ENCODE assay signal across 8 mouse cellular contexts in the genomic region with DNA sequence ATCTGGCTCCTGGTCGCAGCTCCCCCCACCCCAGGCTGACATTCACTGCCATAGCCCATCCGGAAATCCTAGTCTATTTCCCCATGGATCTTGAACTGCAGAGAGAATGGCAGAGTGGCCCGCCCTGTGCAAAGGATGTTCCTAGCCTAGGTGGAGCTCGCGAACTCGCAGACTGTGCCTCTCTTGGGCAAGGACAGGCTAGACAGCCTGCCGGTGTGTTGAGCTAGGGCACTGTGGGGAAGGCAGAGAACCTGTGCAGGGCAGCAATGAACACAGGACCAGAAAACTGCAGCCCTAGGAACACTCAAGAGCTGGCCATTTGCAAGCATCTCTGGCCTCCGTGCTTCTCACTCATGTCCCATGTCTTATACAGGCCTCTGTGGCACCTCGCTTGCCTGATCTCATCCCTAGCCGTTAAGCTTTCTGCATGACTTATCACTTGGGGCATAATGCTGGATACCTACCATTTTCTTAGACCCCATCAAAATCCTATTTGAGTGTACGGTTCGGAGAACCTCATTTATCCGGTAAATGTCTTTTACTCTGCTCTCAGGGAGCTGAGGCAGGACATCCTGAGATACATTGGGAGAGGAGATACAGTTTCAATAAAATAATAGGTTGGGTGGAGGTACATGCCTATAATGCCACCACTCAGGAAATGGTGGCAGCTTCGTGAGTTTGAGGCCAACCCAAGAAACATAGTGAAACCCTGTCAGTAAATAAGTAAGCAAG. TPM values are rescaled to one million over a fixed set of nuclear protein-coding genes. Genes with fewer than 3 reads are reported as not detected.
A peak's percentile ranks its signal among the peaks of the same experiment; 100 is the strongest.
DNase-seq lines count a peak whose midpoint lies in the region; ATAC-seq and TF ChIP-seq lines count a peak whose summit lies in the region.

No protein-coding gene starts in this region.

- ATAC-seq in heart, postnatal 0 days (ENCODE audit: insufficient read depth, low read depth): no peak
- no peak for ATAC-seq in limb, embryonic 15.5 days (ENCODE audit: insufficient number of reproducible peaks, low FRiP score, low TSS enrichment, low read depth)
- no peak for ATAC-seq in activated CD4-positive, CD25-positive, alpha-beta regulatory T cell, adult 4 months
- ATAC-seq in heart, embryonic 12.5 days (ENCODE audit: insufficient number of reproducible peaks, low FRiP score): no peak

- H3K27me3 ChIP-seq in heart, postnatal 0 days (ENCODE audit: control insufficient read depth, insufficient read depth, low read length): peaks cover 41% of the 10 kb centered on the region
- H3K27me3 ChIP-seq in limb, embryonic 15.5 days: peaks cover 46% of the 10 kb centered on the region
- peaks cover 69% of the 10 kb centered on the region for H3K27me3 ChIP-seq in heart, embryonic 12.5 days (replicated peaks)

- in situ Hi-C loops in ES-E14 (cut with MboI; ENCODE audit: low sequenced_read_pairs in 2 of 2, unreplicated experiment in 2 of 2): no loop called here

- no peak overlapping the region for H3K9ac ChIP-seq in heart, postnatal 0 days (replicated peaks; ENCODE audit: low read depth, low read length)
- no peak overlapping the region; the same call in 1 of the 2 replicates for H3K9ac ChIP-seq in ES-E14 (ENCODE audit: insufficient read depth, low read depth, low read length, poor library complexity, severe bottlenecking)
- H3K9ac ChIP-seq in limb, embryonic 15.5 days: no peak overlapping the region; the same call in 1 of the 2 replicates
- H3K9ac ChIP-seq in heart, embryonic 12.5 days: no peak overlapping the region

- TF ChIP-seq CTCF in heart, postnatal 0 days (IDR thresholded peaks at IDR 0.05; ENCODE audit: low read depth): no peak

- 42% methylated on average over 14 of the region's 14 CpGs for WGBS in heart, postnatal 0 days
- WGBS in limb, embryonic 15.5 days: 43% methylated on average over 14 of the region's 14 CpGs
- 39% methylated on average over 14 of the region's 14 CpGs for WGBS in heart, embryonic 12.5 days

- peak overlapping the region; percentile 42; the same call in 1 of the 2 replicates for H3K4me3 ChIP-seq in heart, postnatal 0 days (ENCODE audit: low read depth, low read length)
- H3K4me3 ChIP-seq in ES-E14 (ENCODE audit: insufficient read depth in 1 of 2, low read depth in 1 of 2, low read length in 2 of 2, poor library complexity in 1 of 2, severe bottlenecking in 1 of 2): peak overlapping the region; percentile 57 to 71; a peak in 2 of 4 replicates
- peak overlapping the region; percentile 46 for H3K4me3 ChIP-seq in limb, embryonic 15.5 days
- H3K4me3 ChIP-seq in heart, embryonic 12.5 days: no peak overlapping the region

- no peaks in the 10 kb centered on the region for H3K36me3 ChIP-seq in heart, postnatal 0 days (replicated peaks; ENCODE audit: control insufficient read depth, insufficient read depth, low read length)
- peaks cover 2% of the 10 kb centered on the region for H3K36me3 ChIP-seq in ES-E14 (ENCODE audit: control insufficient read depth, insufficient read depth, low read length, poor library complexity, severe bottlenecking)
- H3K36me3 ChIP-seq in limb, embryonic 15.5 days: no peaks in the 10 kb centered on the region
- no peaks in the 10 kb centered on the region for H3K36me3 ChIP-seq in heart, embryonic 12.5 days

- no peak for DNase-seq in heart, postnatal 0 days (ENCODE audit: low spot score)
- DNase-seq in heart, postnatal 4 days: no peak
- DNase-seq in ES-E14 (ENCODE audit: low read depth, low spot score): no peak
- peak; percentile 43 to 57 for DNase-seq in cerebellum, postnatal 10 days
- no peak for DNase-seq in adrenal gland, postnatal 36 days

- H3K4me1 ChIP-seq in heart, postnatal 0 days (ENCODE audit: control insufficient read depth, insufficient read depth): no peaks in the 10 kb centered on the region
- peaks cover 0 to 17% of the 10 kb centered on the region in 2 experiments; a peak in 2 of 4 replicates for H3K4me1 ChIP-seq in ES-E14 (ENCODE audit: control insufficient read depth in 2 of 2, insufficient read depth in 2 of 2, low read length in 2 of 2, poor library complexity in 1 of 2)
- peaks cover 26% of the 10 kb centered on the region for H3K4me1 ChIP-seq in limb, embryonic 15.5 days
- peaks cover 14% of the 10 kb centered on the region for H3K4me1 ChIP-seq in heart, embryonic 12.5 days (replicated peaks)

- H3K27ac ChIP-seq in heart, postnatal 0 days (ENCODE audit: low read depth): no peak overlapping the region
- H3K27ac ChIP-seq in ES-E14 (ENCODE audit: insufficient read depth, low read depth, low read length, poor library complexity, severe bottlenecking): no peak overlapping the region
- H3K27ac ChIP-seq in limb, embryonic 15.5 days: no peak overlapping the region
- H3K27ac ChIP-seq in heart, embryonic 12.5 days (ENCODE audit: poor library complexity, severe bottlenecking): no peak overlapping the region

- no peaks in the 10 kb centered on the region for H3K9me3 ChIP-seq in heart, postnatal 0 days (replicated peaks; ENCODE audit: control insufficient read depth, low read length)
- H3K9me3 ChIP-seq in ES-E14 (ENCODE audit: control insufficient read depth, insufficient read depth, low read depth, low read length): no peaks in the 10 kb centered on the region
- H3K9me3 ChIP-seq in limb, embryonic 15.5 days: no peaks in the 10 kb centered on the region
- no peaks in the 10 kb centered on the region for H3K9me3 ChIP-seq in heart, embryonic 12.5 days (replicated peaks)

- peak overlapping the region; percentile 48; the same call in 1 of the 2 replicates for H3K4me2 ChIP-seq in heart, postnatal 0 days (ENCODE audit: low read depth, low read length)
- H3K4me2 ChIP-seq in limb, embryonic 15.5 days: peak overlapping the region; percentile 61
- no peak overlapping the region for H3K4me2 ChIP-seq in heart, embryonic 12.5 days

- TF ChIP-seq EP300 in heart, postnatal 0 days (IDR thresholded peaks at IDR 0.05; ENCODE audit: low read depth): no peak

TF ChIP-seq in ES-E14, 5 proteins besides CTCF, POLR2A, EP300 and RAD21:
- TF ChIP-seq ZC3H11A (IDR thresholded peaks at IDR 0.05; ENCODE audit: borderline replicate concordance, low read depth, low read length) (no peak), MAFK (IDR thresholded peaks at IDR 0.05; ENCODE audit: insufficient read depth, low read depth, low read length) (no peak)

RNA-seq across cellular contexts. Expression of a gene that starts 1.4 kb away (rescaled TPM):
- 6.3 and 12.5 TPM in 2 replicates for total RNA-seq in heart, postnatal 0 days (2014; rRNA removed; ENCODE audit: low replicate concordance)
- polyA plus RNA-seq in heart, postnatal 0 days (2015; fragmentation: Nextera tagmentation; extraction: Ambion mirVana): 3.6 and 4.4 TPM in 2 replicates
- 10 to 100 TPM; 16.2 to 18.8 TPM for total RNA-seq in heart, postnatal 4 days (2021)
- total RNA-seq in ES-E14 (2012; rRNA removed): 10.2 and 15.8 TPM in 2 replicates
- polyA plus RNA-seq in limb, embryonic 15.5 days (2015; fragmentation: Nextera tagmentation; extraction: Ambion mirVana): 14.0 and 18.8 TPM in 2 replicates
- 100 to 1,000 TPM; 218 to 257 TPM for polyA plus RNA-seq in activated CD4-positive, CD25-positive, alpha-beta regulatory T cell, adult 4 months (2017; shearing (Covaris generic))
- polyA plus RNA-seq in heart, embryonic 12.5 days (2016; fragmentation: Nextera tagmentation; extraction: Ambion mirVana): 1.1 and 1.5 TPM in 2 replicates
- 10 to 100 TPM; 26.4 to 32.7 TPM for total RNA-seq in adrenal gland, postnatal 36 days (2021)

RNA-seq across cellular contexts. Expression of a gene that starts 22.2 kb away (rescaled TPM):
- 44.9 and 48.6 TPM in 2 replicates for total RNA-seq in heart, postnatal 0 days (2014; rRNA removed; ENCODE audit: low replicate concordance)
- polyA plus RNA-seq in heart, postnatal 0 days (2015; fragmentation: Nextera tagmentation; extraction: Ambion mirVana): 114 and 121 TPM in 2 replicates
- 10 to 100 TPM; 72.6 to 79.0 TPM for total RNA-seq in heart, postnatal 4 days (2021)
- 3.9 and 4.0 TPM in 2 replicates for total RNA-seq in ES-E14 (2012; rRNA removed)
- 22.5 and 41.2 TPM in 2 replicates for polyA plus RNA-seq in limb, embryonic 15.5 days (2015; fragmentation: Nextera tagmentation; extraction: Ambion mirVana)
- polyA plus RNA-seq in activated CD4-positive, CD25-positive, alpha-beta regulatory T cell, adult 4 months (2017; shearing (Covaris generic)): 1 to 10 TPM; 1.6 to 1.7 TPM
- 51.7 and 62.5 TPM in 2 replicates for polyA plus RNA-seq in heart, embryonic 12.5 days (2016; fragmentation: Nextera tagmentation; extraction: Ambion mirVana)
- 10 to 100 TPM; 47.3 to 75.2 TPM for total RNA-seq in adrenal gland, postnatal 36 days (2021)

RNA-seq across cellular contexts. Expression of a gene that starts 56.9 kb away (rescaled TPM):
- not detected in 2 replicates for total RNA-seq in heart, postnatal 0 days (2014; rRNA removed; ENCODE audit: low replicate concordance)
- not detected in 2 replicates for polyA plus RNA-seq in heart, postnatal 0 days (2015; fragmentation: Nextera tagmentation; extraction: Ambion mirVana)
- not detected for total RNA-seq in heart, postnatal 4 days (2021)
- total RNA-seq in ES-E14 (2012; rRNA removed): 0.09 and 0.11 TPM in 2 replicates
- polyA plus RNA-seq in limb, embryonic 15.5 days (2015; fragmentation: Nextera tagmentation; extraction: Ambion mirVana): 0.10 and 0.20 TPM in 2 replicates
- polyA plus RNA-seq in activated CD4-positive, CD25-positive, alpha-beta regulatory T cell, adult 4 months (2017; shearing (Covaris generic)): not detected
- not detected in 2 replicates for polyA plus RNA-seq in heart, embryonic 12.5 days (2016; fragmentation: Nextera tagmentation; extraction: Ambion mirVana)
- total RNA-seq in adrenal gland, postnatal 36 days (2021): under 1 TPM in 1 of 2 experiments, not detected in 1; 0.10 TPM

Comparison
In these comparisons a context has a peak if more than half of its experiments do, and no peak if none do; other contexts are left out.
1. DNase-seq: peak in cerebellum, postnatal 10 days (2 of 2); none in heart, postnatal 0 days (single experiment), heart, postnatal 4 days (single experiment), ES-E14 (single experiment) and adrenal gland, postnatal 36 days (0 of 2).